Mouse (Mus musculus): Measurements from ENCODE around the gene Pycr1.

DNA sequence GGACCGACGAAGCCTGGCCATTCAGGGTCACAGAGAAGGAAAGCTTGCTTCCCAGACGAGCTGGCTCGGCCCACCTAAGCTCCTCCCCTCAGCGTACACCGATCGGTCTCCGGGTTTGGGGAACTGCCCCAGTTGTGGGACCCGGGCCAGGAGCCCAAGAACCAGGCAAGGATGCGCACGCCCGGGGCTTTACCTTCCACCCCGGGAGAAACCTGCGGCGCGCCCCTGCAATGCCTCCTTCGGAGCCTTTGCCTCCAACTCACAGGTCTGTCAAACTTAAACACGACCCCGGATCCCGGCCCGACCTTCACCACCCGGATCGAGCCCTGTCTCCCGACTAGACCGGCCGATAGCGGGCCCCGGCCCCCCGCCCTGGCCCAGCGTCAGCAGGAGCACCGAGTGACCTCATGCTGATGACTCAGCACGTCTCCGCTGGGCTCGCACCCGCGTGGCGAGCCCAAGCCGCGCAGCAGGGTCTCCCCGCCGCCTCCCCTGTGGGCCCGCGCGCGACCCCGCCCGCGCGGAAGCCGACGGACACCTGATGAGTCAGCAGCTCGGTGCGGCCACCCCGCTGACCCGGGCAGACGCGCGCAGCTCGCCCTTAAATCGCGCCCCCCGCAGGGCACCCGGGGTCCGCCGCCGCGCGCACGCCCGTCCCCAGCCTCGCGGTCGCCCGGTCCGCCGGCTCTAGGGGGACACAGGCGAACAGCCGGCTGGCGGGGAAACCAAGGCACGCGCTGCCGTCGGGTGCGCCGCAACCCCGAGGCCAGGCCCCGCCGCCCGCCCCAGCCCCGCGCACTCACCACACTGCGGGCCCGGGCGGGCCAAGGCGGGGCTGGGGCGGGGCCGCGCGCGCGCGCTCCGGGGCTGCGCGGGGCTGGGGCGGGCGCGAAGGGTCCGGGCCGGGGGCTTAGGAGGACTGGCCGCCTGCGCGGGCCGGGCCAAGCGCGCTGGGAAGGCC is 10.7 kb downstream of the Pycr1 start:
- TF ChIP-seq POLR2A (IDR thresholded peaks at IDR 0.05; ENCODE audit: insufficient read depth, low read length): no peak
- no peak for TF ChIP-seq EP300 (IDR thresholded peaks at IDR 0.05; ENCODE audit: insufficient read depth, low read depth, low read length)

Measured in ES-Bruce4 (cell line).